Mouse (Mus musculus): ENCODE measurements around the gene Fam222a. TPM values are rescaled to one million over a fixed set of nuclear protein-coding genes. Genes with fewer than 3 reads are reported as not detected.

The Fam222a gene
- polyA plus RNA-seq (2012; rRNA removed) (0.63 and 0.71 TPM in 2 replicates), polyA plus RNA-seq (2014; fragmentation: Nextera tagmentation; extraction: Ambion mirVana) (0.44 and 0.56 TPM in 2 replicates)

GRCm38 (mm10) chr5:114567565-114568197 is at the start of gene Fam222a:
Gene Fam222a, plus strand, starts transcription at chr5:114568016.
- H3K9ac ChIP-seq (replicated peaks), result peak within 1 kb of the TSS; percentile 23; the same call in 1 of the 2 replicates
- DNase-seq (ENCODE audit: low read depth in 3 of 3, low spot score in 3 of 3), result no peak
- ATAC-seq (ENCODE audit: insufficient read depth), result peak; percentile 51
- H3K9me3 ChIP-seq (ENCODE audit: control insufficient read depth, low read length), result no peaks in the 10 kb centered on the region; the same call in 1 of the 2 replicates
- H3K27ac ChIP-seq, result no peak within 1 kb of the TSS
- peak; percentile 47 for TF ChIP-seq CTCF (IDR thresholded peaks at IDR 0.05; ENCODE audit: low read depth)
- no peak for TF ChIP-seq EP300 (IDR thresholded peaks at IDR 0.05; ENCODE audit: low read depth)
- no peaks in the 10 kb centered on the region for H3K36me3 ChIP-seq (replicated peaks; ENCODE audit: control insufficient read depth, insufficient read depth, low read depth)
- H3K27me3 ChIP-seq (ENCODE audit: control insufficient read depth, insufficient read depth, low read length), result peaks cover 57% of the 10 kb centered on the region
- peak within 1 kb of the TSS; percentile 77 for H3K4me2 ChIP-seq (ENCODE audit: low read depth)
- WGBS (ENCODE audit: insufficient replicate concordance), result under 1% methylated on average over 62 of the region's 72 CpGs
- peak within 1 kb of the TSS; percentile 56 to 60 for H3K4me3 ChIP-seq (ENCODE audit: insufficient read depth in 1 of 2, low read depth in 2 of 2, low read length in 2 of 2)
- H3K4me1 ChIP-seq (replicated peaks; ENCODE audit: control insufficient read depth in 2 of 2, insufficient read depth in 2 of 2, low read length in 1 of 2), result peaks cover 0 to 2% of the 10 kb centered on the region in 2 experiments; a peak in 2 of 4 replicates

GRCm38 (mm10) chr5:114528355-114528754 is 39.5 kb upstream of the Fam222a start:
- no peaks in the 10 kb centered on the region for H3K27me3 ChIP-seq (ENCODE audit: control insufficient read depth, insufficient read depth, low read length)
- TF ChIP-seq EP300 (IDR thresholded peaks at IDR 0.05; ENCODE audit: low read depth) (no peak), CTCF (IDR thresholded peaks at IDR 0.05; ENCODE audit: low read depth) (no peak)
- DNase-seq (ENCODE audit: low read depth in 3 of 3, low spot score in 3 of 3), result no peak
- WGBS (ENCODE audit: insufficient replicate concordance), result 71% methylated on average over 6 of the region's 6 CpGs
- H3K27ac ChIP-seq, result no peak overlapping the region
- H3K9ac ChIP-seq (replicated peaks), result no peak overlapping the region
- no peak overlapping the region for H3K4me3 ChIP-seq (ENCODE audit: insufficient read depth in 1 of 2, low read depth in 2 of 2, low read length in 2 of 2)
- ATAC-seq (ENCODE audit: insufficient read depth), result no peak
- H3K4me1 ChIP-seq (replicated peaks; ENCODE audit: control insufficient read depth in 2 of 2, insufficient read depth in 2 of 2, low read length in 1 of 2), result no peaks in the 10 kb centered on the region
- H3K4me2 ChIP-seq (ENCODE audit: low read depth), result no peak overlapping the region
- H3K9me3 ChIP-seq (ENCODE audit: control insufficient read depth, low read length), result no peaks in the 10 kb centered on the region
- H3K36me3 ChIP-seq (replicated peaks; ENCODE audit: control insufficient read depth, insufficient read depth, low read depth), result no peaks in the 10 kb centered on the region

GRCm38 (mm10) chr5:114530337-114530736 is 37.5 kb upstream of the Fam222a start:
- Histone ChIP-seq H3K27me3 (ENCODE audit: control insufficient read depth, insufficient read depth, low read length) (no peaks in the 10 kb centered on the region), H3K4me2 (ENCODE audit: low read depth) (no peak overlapping the region), H3K9me3 (ENCODE audit: control insufficient read depth, low read length) (no peaks in the 10 kb centered on the region), H3K36me3 (replicated peaks; ENCODE audit: control insufficient read depth, insufficient read depth, low read depth) (no peaks in the 10 kb centered on the region), H3K9ac (replicated peaks) (no peak overlapping the region), H3K27ac (no peak overlapping the region), H3K4me1 (replicated peaks; ENCODE audit: control insufficient read depth in 2 of 2, insufficient read depth in 2 of 2, low read length in 1 of 2) (no peaks in the 10 kb centered on the region), H3K4me3 (ENCODE audit: insufficient read depth in 1 of 2, low read depth in 2 of 2, low read length in 2 of 2) (no peak overlapping the region)
- ATAC-seq (ENCODE audit: insufficient read depth), result no peak
- DNase-seq (ENCODE audit: low read depth in 3 of 3, low spot score in 3 of 3), result no peak
- TF ChIP-seq CTCF (IDR thresholded peaks at IDR 0.05; ENCODE audit: low read depth), result no peak
- TF ChIP-seq EP300 (IDR thresholded peaks at IDR 0.05; ENCODE audit: low read depth), result no peak
- WGBS (ENCODE audit: insufficient replicate concordance), result 50% methylated on average over 6 of the region's 6 CpGs

- Histone ChIP-seq H3K27me3 (ENCODE audit: control insufficient read depth, insufficient read depth, low read length) (0 out of 2 replicates have a peak, but pooled peaks cover under 1% of the 10 kb centered on the region), H3K4me2 (ENCODE audit: low read depth) (no peak overlapping the region), H3K4me1 (replicated peaks; ENCODE audit: control insufficient read depth in 2 of 2, insufficient read depth in 2 of 2, low read length in 1 of 2) (no peaks in the 10 kb centered on the region), H3K27ac (no peak overlapping the region), H3K9me3 (ENCODE audit: control insufficient read depth, low read length) (no peaks in the 10 kb centered on the region), H3K36me3 (replicated peaks; ENCODE audit: control insufficient read depth, insufficient read depth, low read depth) (no peaks in the 10 kb centered on the region), H3K9ac (replicated peaks) (no peak overlapping the region), H3K4me3 (ENCODE audit: insufficient read depth in 1 of 2, low read depth in 2 of 2, low read length in 2 of 2) (no peak overlapping the region)
- DNase-seq (ENCODE audit: low read depth in 3 of 3, low spot score in 3 of 3) (no peak), ATAC-seq (ENCODE audit: insufficient read depth) (no peak)
- 49% methylated on average over 6 of the region's 6 CpGs for WGBS (ENCODE audit: insufficient replicate concordance)
- TF ChIP-seq EP300 (IDR thresholded peaks at IDR 0.05; ENCODE audit: low read depth) (no peak), CTCF (IDR thresholded peaks at IDR 0.05; ENCODE audit: low read depth) (no peak)
Measured at GRCm38 (mm10) chr5:114532055-114532454, 35.8 kb upstream of the Fam222a start.

- Histone ChIP-seq H3K9me3 (ENCODE audit: control insufficient read depth, low read length) (no peaks in the 10 kb centered on the region), H3K9ac (replicated peaks) (no peak overlapping the region), H3K4me1 (replicated peaks; ENCODE audit: control insufficient read depth in 2 of 2, insufficient read depth in 2 of 2, low read length in 1 of 2) (no peaks in the 10 kb centered on the region), H3K36me3 (replicated peaks; ENCODE audit: control insufficient read depth, insufficient read depth, low read depth) (no peaks in the 10 kb centered on the region), H3K27me3 (ENCODE audit: control insufficient read depth, insufficient read depth, low read length) (peaks cover 14% of the 10 kb centered on the region), H3K27ac (no peak overlapping the region), H3K4me2 (ENCODE audit: low read depth) (no peak overlapping the region), H3K4me3 (ENCODE audit: insufficient read depth in 1 of 2, low read depth in 2 of 2, low read length in 2 of 2) (no peak overlapping the region)
- DNase-seq (ENCODE audit: low read depth in 3 of 3, low spot score in 3 of 3) (no peak), ATAC-seq (ENCODE audit: insufficient read depth) (no peak)
- 11% methylated on average over 26 of the region's 26 CpGs for WGBS (ENCODE audit: insufficient replicate concordance)
- no peak for TF ChIP-seq EP300 (IDR thresholded peaks at IDR 0.05; ENCODE audit: low read depth)
- no peak for TF ChIP-seq CTCF (IDR thresholded peaks at IDR 0.05; ENCODE audit: low read depth)
Measured at GRCm38 (mm10) chr5:114537308-114538020, 30.4 kb upstream of the Fam222a start.
